Mouse (Mus musculus): ENCODE measurements at regions not wholly inside any gene's neighbourhood (a gene's known extent, or its start where the extent isn't known, plus 50 kb on each side); places are given as distances from the start of the nearest gene placed in this dataset.

- TF ChIP-seq CTCF (IDR thresholded peaks at IDR 0.05; ENCODE audit: low read depth) = no peak
- TF ChIP-seq EP300 (optimal IDR thresholded peaks at IDR 0.05) = no peak
Measured at GRCm38 (mm10) chr7:82109550-82109949, 64.1 kb upstream of the Sh3gl3 start.

Data from stomach, postnatal 0 days (tissue).